Mouse (Mus musculus) bone marrow, adult 2 months (tissue): ENCODE data around the gene Mrpl22.

ENCODE experiments used
- CTCF ChIP-seq: fragments of 200-500 bp; IDR thresholded peaks from 2 replicates; pipeline ENCODE4 v1.5.1; 2011; ENCODE audit warnings: low read length, control low read depth; ENCODE audit not compliant: control insufficient read depth, insufficient read depth
- POLR2A ChIP-seq: fragments of 200-500 bp; IDR thresholded peaks from 2 replicates; pipeline ENCODE4 v1.6.1; 2011; ENCODE audit warnings: low read depth, mild to moderate bottlenecking, control low read depth, low read length, borderline replicate concordance; ENCODE audit not compliant: control insufficient read depth

- no peak for TF ChIP-seq CTCF
- no peak for TF ChIP-seq POLR2A
Measured at GRCm38 (mm10) chr11:58201052-58201451, 29.6 kb downstream of the Mrpl22 start.
